Mouse (Mus musculus) hindbrain, embryonic 13.5 days (tissue): ENCODE data around the gene Usf1. TPM values are rescaled to one million over a fixed set of nuclear protein-coding genes. Genes with fewer than 3 reads are reported as not detected.

Source experiments
- ATAC-seq: fragments of 200-750 bp; cut with Nextera tagmentation; 2 replicates; pipeline ENCODE4 v1.8.0; 2017; ENCODE audit warnings: moderate TSS enrichment; ENCODE audit not compliant: low FRiP score
- H3K27ac ChIP-seq: fragments of 300-500 bp; sonication (generic); 2 replicates; pipeline ENCODE4 v1.5.1; 2015; ENCODE audit warnings: inconsistent platforms, mild to moderate bottlenecking, moderate library complexity
- H3K27me3 ChIP-seq: fragments of 300-500 bp; sonication (generic); 2 replicates; pipeline ENCODE4 v1.6.1; 2015; ENCODE audit warnings: mild to moderate bottlenecking, inconsistent platforms
- H3K36me3 ChIP-seq: fragments of 300-500 bp; sonication (generic); 2 replicates; pipeline ENCODE4 v1.6.1; 2015; ENCODE audit warnings: mild to moderate bottlenecking, inconsistent platforms
- H3K4me1 ChIP-seq: fragments of 300-500 bp; sonication (generic); replicated peaks from 2 replicates; pipeline ENCODE4 v1.6.1; 2015; ENCODE audit warnings: inconsistent platforms
- H3K4me2 ChIP-seq: fragments of 300-500 bp; sonication (generic); 2 replicates; pipeline ENCODE4 v1.6.1; 2015; ENCODE audit warnings: inconsistent platforms, mild to moderate bottlenecking, moderate library complexity
- H3K4me3 ChIP-seq: fragments of 300-500 bp; sonication (generic); 2 replicates; pipeline ENCODE4 v1.5.1; 2015; ENCODE audit warnings: mild to moderate bottlenecking, inconsistent platforms
- H3K9ac ChIP-seq: fragments of 300-500 bp; sonication (generic); 2 replicates; pipeline ENCODE4 v1.6.1; 2015; ENCODE audit warnings: mild to moderate bottlenecking, inconsistent platforms
- H3K9me3 ChIP-seq: fragments of 300-500 bp; sonication (generic); 2 replicates; pipeline ENCODE4 v1.6.1; 2016; ENCODE audit warnings: inconsistent platforms
- WGBS: fragments of 180-500 bp; shearing (Covaris S2); methylation state at CpG from one replicate; pipeline ENCODE4 v1.1.7; 2015; 5-methylcytosine and 5-hydroxymethylcytosine counted together
- polyA plus RNA-seq: library from polyadenylated mRNA; unstranded; fragments of >200 nt; fragmentation: Nextera tagmentation; extraction: Ambion mirVana; gene quantifications from 2 replicates; pipeline ENCODE4 v1.2.1, GENCODE M21; 2015

Gene Usf1
- polyA plus RNA-seq, 1 experiment from 2014 or later = 209 TPM

DNA sequence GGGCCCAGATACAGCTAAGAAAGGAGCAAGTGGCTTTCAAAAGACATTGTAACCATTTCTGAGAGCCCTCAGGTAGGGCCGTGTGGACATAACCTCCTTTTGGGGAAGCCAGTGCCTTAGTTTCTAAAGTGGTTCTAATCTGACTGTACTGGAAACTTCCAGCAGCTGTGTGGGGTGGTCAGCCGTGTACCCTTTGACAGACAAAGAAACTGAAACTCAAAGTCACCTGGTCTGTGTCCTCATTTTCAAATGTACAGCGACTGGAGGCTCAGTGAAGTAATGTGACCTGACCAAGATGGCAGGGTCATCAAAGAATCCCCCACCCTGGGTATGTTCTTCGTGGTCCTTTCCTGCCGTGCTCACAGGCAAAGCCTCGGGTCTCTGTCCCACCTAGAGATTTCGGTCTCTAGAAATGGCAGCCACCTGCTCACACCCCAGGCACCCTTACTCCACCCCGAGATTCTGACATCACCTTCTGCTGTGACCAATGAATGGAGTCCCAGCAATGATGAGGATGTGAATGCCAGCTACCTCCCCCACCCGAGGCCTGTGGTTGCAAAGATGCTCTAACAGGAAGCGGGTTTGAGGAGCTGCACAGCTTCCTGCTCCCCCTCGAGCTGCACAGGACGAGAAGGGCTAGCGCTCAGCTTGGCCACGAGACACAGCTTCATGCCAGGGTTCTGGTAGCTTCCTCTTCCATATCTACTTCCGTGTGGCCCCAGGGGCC lies 22.6 kb upstream of the Usf1 start, which contains the start of gene Arhgap30:
Gene Arhgap30 (plus strand): TSS at position 579 of the 727 bp plus-strand sequence.
- Histone ChIP-seq H3K27ac (no peak within 1 kb of the TSS), H3K9me3 (no peaks in the 10 kb centered on the region), H3K4me2 (no peak within 1 kb of the TSS), H3K27me3 (no peaks in the 10 kb centered on the region), H3K9ac (no peak within 1 kb of the TSS), H3K36me3 (no peaks in the 10 kb centered on the region), H3K4me1 (peaks cover 3% of the 10 kb centered on the region), H3K4me3 (no peak within 1 kb of the TSS)
- ATAC-seq = no peak
- 80% methylated on average over 15 of the region's 15 CpGs for WGBS

DNA sequence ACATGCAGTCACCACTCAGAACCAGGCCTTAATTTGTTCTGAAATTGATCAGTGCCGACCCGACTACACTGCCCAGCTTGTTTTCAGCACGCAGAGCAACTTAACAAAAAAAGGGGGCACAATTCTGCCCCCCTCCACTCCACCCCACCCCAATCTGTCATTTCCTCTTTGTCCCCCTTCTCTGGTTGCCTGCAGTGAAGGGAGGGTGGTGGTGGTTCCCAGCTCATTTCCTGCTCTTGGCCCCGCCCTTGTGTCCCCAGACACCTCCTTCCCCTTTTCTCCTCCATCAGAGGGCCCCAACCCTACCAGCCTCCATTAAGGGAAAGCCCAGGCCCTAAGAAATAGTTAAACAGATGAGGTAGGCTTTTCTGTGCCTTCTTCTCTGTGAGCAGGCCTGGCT lies 21.0 kb upstream of the Usf1 start:
- no peak overlapping the region for H3K9ac ChIP-seq
- 77% methylated on average over 4 of the region's 4 CpGs for WGBS
- H3K27ac ChIP-seq = no peak overlapping the region
- no peak for ATAC-seq
- H3K4me2 ChIP-seq = no peak overlapping the region
- H3K27me3 ChIP-seq = 0 out of 2 replicates have a peak, but pooled peaks cover 6% of the 10 kb centered on the region
- no peaks in the 10 kb centered on the region for H3K9me3 ChIP-seq
- peaks cover 3% of the 10 kb centered on the region for H3K4me1 ChIP-seq
- no peaks in the 10 kb centered on the region for H3K36me3 ChIP-seq
- H3K4me3 ChIP-seq = no peak overlapping the region

DNA sequence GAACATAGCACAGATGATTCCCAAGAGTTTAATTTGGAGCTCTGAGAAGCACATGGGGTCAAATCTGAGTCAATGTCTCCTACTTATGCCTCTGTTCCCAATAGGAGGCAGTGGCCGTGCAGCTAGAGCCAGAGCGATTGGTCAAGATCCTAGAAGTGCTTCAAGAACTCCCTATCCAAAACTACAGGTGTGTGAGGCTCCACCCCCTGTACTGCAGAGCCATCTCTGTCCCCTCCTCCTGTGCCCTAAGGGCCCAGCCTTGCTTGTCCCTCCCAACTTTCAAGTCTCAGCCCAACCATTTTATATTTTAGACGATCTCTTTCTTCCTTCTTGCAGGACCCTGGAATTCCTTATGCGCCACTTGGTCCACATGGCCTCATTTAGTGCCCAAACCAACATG lies 9.3 kb upstream of the Usf1 start:
- no peak overlapping the region for H3K9ac ChIP-seq
- WGBS = 78% methylated on average over 4 of the region's 4 CpGs

DNA sequence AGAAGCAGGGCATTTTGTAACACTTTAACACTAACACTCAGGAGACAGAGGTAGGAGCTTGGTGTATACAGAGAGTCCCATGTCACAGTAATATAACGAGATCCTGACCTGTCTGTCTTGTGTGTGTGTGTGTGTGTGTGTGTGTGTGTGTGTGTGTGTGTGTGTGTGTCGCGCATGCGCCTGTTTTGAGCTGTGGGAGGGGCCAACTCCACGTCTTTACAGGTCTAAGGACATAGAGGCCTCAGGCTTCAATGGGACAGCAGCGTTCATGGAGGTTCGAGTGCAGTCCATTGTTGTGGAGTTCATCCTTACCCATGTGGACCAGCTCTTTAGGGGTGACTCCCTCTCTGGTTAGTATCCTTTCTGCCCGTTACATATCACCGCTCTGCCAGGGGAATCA lies 8.1 kb upstream of the Usf1 start:
- Histone ChIP-seq H3K27ac (no peak overlapping the region), H3K27me3 (peaks cover 19% of the 10 kb centered on the region), H3K4me3 (no peak overlapping the region), H3K4me2 (no peak overlapping the region), H3K9ac (no peak overlapping the region), H3K4me1 (no peaks in the 10 kb centered on the region), H3K9me3 (no peaks in the 10 kb centered on the region), H3K36me3 (no peaks in the 10 kb centered on the region)
- WGBS = 83% methylated on average over 6 of the region's 9 CpGs
- no peak for ATAC-seq

More for the DNA sequence above, 9.3 kb upstream of the Usf1 start:
- H3K9me3 ChIP-seq = no peaks in the 10 kb centered on the region
- H3K4me2 ChIP-seq = no peak overlapping the region
- H3K27ac ChIP-seq = no peak overlapping the region
- H3K36me3 ChIP-seq = no peaks in the 10 kb centered on the region
- no peaks in the 10 kb centered on the region for H3K4me1 ChIP-seq
- peaks cover 10% of the 10 kb centered on the region for H3K27me3 ChIP-seq
- ATAC-seq = no peak
- no peak overlapping the region for H3K4me3 ChIP-seq

DNA sequence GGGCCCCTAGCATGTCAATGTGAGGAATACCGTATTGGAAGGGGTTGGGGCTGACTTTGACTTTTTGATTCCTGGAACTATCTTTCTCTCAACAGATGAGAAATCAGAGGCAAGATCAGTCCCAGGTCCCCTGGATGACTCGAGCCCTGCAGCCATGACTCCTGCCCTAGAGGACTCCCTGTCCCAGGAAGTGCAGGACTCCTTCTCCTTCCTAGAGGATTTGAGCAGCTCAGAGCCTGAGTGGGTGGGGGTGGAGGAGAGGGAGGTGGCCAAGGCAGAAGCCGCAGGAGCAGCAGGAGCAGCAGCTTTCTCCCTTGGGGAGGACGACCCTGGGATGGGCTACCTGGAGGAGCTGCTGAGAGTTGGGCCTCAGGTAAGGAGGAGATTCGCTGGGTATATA lies 3.9 kb upstream of the Usf1 start:
- 88% methylated on average over 5 of the region's 5 CpGs for WGBS

DNA sequence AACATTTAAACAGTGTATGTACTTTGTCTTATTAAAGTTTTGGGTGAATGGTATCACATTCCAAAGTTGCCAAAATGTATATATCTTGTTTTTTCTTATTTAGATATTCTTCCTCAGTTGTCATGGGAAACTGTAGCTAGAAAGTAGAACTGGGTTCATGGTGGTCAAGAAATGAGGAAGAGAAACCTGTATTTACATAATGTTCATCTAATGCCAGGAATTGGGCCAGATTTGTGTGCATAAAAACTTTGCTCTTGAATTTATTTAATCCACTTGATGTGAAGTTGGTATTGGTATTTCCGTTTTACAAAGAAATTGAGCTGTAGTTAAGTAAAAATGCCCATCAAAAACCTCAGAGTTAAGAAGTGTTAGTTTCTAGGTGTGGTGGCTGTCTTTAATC lies 882 bp upstream of the Usf1 start:
- peaks cover 22% of the 10 kb centered on the region for H3K4me1 ChIP-seq
- no peaks in the 10 kb centered on the region for H3K9me3 ChIP-seq
- ATAC-seq = no peak
- peaks cover 28% of the 10 kb centered on the region for H3K27me3 ChIP-seq
- no peak overlapping the region for H3K27ac ChIP-seq
- 91% methylated on average over 1 of the region's 1 CpGs for WGBS
- H3K9ac ChIP-seq = no peak overlapping the region
- H3K36me3 ChIP-seq = peaks cover 7% of the 10 kb centered on the region
- peak overlapping the region; percentile 92; the same call in 1 of the 2 replicates for H3K4me3 ChIP-seq
- H3K4me2 ChIP-seq = no peak overlapping the region

More for the DNA sequence above, 3.9 kb upstream of the Usf1 start:
- Histone ChIP-seq H3K9ac (no peak overlapping the region), H3K27me3 (peaks cover 33% of the 10 kb centered on the region), H3K4me1 (no peaks in the 10 kb centered on the region), H3K4me3 (no peak overlapping the region), H3K4me2 (no peak overlapping the region), H3K27ac (no peak overlapping the region), H3K36me3 (no peaks in the 10 kb centered on the region), H3K9me3 (no peaks in the 10 kb centered on the region)
- no peak for ATAC-seq

DNA sequence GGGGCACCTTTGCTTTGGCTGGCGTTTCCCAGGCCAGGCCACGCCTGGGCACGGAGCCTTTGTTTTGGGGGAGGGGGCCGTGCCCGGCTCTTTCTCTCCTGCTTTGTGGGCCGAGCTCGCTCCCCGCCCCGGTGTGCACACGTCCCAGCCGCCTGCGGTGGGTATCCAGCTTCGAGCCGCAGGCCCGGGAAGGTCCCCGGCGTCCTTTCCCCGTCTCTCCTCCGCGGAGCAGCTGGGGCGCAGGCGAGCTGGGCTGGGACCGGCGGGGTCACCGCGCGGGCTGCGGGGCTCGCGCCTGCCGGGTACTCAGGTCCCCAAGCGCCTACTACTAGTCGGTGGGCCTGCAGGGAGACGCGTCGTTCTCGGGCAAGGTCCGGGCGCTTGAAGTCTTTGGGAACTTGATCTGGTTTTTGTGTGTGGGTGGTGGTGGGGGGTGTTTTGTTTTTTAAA lies 404 bp downstream of the Usf1 start:
- Histone ChIP-seq H3K27ac (peak overlapping the region; percentile 97), H3K36me3 (peaks cover 20% of the 10 kb centered on the region), H3K9ac (peak overlapping the region; percentile 98), H3K4me2 (peak overlapping the region; percentile 60), H3K4me3 (peak overlapping the region; percentile 92), H3K9me3 (no peaks in the 10 kb centered on the region), H3K27me3 (peaks cover 24% of the 10 kb centered on the region), H3K4me1 (peaks cover 22% of the 10 kb centered on the region)
- WGBS = 0% methylated on average over 39 of the region's 39 CpGs
- peak; percentile 81 for ATAC-seq

DNA sequence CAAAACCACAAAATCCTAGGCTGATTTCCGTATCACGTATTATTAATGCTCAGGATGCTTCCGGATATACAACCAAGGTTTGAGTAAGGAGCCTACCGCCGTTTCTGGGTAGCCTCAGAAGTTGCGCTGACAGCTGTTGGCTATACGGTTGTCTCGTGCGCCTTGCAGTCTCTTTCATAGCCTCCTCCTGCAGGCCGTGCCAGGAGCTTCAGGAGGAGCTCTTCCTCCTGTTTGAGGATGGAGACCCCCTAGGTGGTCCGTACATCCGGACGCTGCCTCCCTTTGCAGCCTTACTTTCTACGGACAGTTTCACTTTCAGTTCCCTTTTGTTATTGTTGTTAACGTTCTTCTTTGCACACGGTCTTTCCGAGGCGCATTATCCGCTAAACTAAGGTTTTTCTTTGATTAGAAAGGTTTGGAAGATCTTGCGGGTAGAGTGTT lies 908 bp downstream of the Usf1 start:
- Histone ChIP-seq H3K9me3 (no peaks in the 10 kb centered on the region), H3K27me3 (peaks cover 23% of the 10 kb centered on the region), H3K36me3 (peaks cover 25% of the 10 kb centered on the region), H3K4me2 (peak overlapping the region; percentile 60), H3K4me1 (peaks cover 22% of the 10 kb centered on the region), H3K9ac (peak overlapping the region; percentile 98), H3K4me3 (peak overlapping the region; percentile 92), H3K27ac (peak overlapping the region; percentile 97)
- 2% methylated on average over 20 of the region's 20 CpGs for WGBS
- peak; percentile 29 for ATAC-seq

DNA sequence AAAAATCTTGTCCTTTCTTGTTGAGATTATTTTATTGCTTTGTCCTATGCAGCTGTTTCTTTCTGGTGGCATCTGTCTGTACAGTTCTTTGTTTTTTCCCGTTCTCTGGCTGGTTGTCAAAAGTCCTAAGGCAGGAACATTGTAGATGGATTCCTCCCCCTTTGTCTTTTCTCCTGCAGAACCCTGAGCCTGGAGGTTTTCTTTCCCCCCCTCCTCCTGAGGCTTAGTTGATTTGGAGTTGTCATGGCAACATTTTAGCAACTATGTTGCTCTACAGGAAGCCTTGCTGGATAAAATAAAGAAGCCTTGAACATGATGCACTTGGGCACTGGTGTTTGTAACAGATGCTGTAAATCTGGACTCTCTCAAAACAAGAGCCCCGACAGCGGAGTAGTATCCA lies 1.3 kb downstream of the Usf1 start:
- peak overlapping the region; percentile 60 for H3K4me2 ChIP-seq
- 25% methylated on average over 3 of the region's 3 CpGs for WGBS
- peaks cover 22% of the 10 kb centered on the region for H3K4me1 ChIP-seq
- peak overlapping the region; percentile 97 for H3K27ac ChIP-seq
- H3K4me3 ChIP-seq = peak overlapping the region; percentile 92
- peaks cover 20% of the 10 kb centered on the region for H3K27me3 ChIP-seq
- no peaks in the 10 kb centered on the region for H3K9me3 ChIP-seq
- peak overlapping the region; percentile 98 for H3K9ac ChIP-seq
- ATAC-seq = 0 out of 2 replicates have a peak, but pooled peaks have one; percentile 9
- H3K36me3 ChIP-seq = peaks cover 29% of the 10 kb centered on the region

DNA sequence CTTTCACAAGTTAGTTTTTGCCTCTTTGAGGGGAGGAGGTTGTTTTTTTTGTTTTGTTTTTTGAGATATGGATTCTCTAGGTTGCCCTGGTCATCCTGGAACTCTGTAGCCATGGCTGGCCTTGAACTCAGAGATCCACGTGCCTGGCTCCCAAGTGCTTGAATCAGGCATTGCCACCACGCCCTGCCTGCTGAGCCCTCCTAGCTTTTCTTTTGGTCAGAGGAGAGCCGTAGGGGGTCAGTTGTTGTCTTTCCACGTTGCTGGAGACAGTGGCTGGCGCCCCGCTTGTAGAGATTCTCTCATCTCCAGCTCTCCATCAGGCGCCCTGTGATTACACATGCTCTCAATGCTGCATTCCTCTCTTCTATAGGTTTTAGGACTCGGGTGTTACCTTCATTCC lies 2.5 kb downstream of the Usf1 start:
- Histone ChIP-seq H3K4me2 (peak overlapping the region; percentile 60), H3K36me3 (peaks cover 40% of the 10 kb centered on the region), H3K4me1 (peaks cover 22% of the 10 kb centered on the region), H3K9ac (0 out of 2 replicates have a peak overlapping the region, but pooled peaks have one; percentile 36), H3K4me3 (peak overlapping the region; percentile 92), H3K27me3 (peaks cover 8% of the 10 kb centered on the region), H3K9me3 (no peaks in the 10 kb centered on the region), H3K27ac (no peak overlapping the region)
- WGBS = 73% methylated on average over 8 of the region's 8 CpGs
- ATAC-seq = no peak

DNA sequence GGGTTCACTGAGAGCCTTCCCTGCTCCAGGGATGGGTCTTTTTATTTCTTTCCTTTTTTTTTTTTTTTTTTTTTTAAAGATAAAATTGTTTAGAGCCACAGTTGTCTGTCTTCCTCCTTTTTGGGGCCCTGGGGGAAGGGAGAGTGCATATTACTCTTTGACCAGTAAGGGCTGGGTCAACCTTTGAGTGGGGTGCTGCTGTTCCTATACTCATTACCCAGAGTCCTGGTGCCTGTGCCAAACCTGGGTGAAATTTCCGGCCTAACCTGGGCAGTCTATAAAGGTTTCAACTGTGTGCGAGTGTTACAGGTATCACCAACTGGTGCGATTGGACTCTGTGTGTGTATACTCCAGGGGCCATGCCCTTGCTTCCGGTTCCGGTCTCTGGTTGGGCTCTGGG lies 7.5 kb downstream of the Usf1 start, which contains the start of gene Tstd1:
Gene Tstd1 (plus strand): TSS at position 213 of the 400 bp plus-strand sequence.
- Histone ChIP-seq H3K4me1 (peaks cover 19% of the 10 kb centered on the region), H3K27ac (peak within 1 kb of the TSS; percentile 52), H3K9ac (peak within 1 kb of the TSS; percentile 29; the same call in 1 of the 2 replicates), H3K36me3 (peaks cover 68% of the 10 kb centered on the region), H3K27me3 (no peaks in the 10 kb centered on the region), H3K4me3 (no peak within 1 kb of the TSS), H3K4me2 (no peak within 1 kb of the TSS), H3K9me3 (no peaks in the 10 kb centered on the region)
- 90% methylated on average over 5 of the region's 5 CpGs for WGBS
- peak; percentile 10; the same call in 1 of the 2 replicates for ATAC-seq

DNA sequence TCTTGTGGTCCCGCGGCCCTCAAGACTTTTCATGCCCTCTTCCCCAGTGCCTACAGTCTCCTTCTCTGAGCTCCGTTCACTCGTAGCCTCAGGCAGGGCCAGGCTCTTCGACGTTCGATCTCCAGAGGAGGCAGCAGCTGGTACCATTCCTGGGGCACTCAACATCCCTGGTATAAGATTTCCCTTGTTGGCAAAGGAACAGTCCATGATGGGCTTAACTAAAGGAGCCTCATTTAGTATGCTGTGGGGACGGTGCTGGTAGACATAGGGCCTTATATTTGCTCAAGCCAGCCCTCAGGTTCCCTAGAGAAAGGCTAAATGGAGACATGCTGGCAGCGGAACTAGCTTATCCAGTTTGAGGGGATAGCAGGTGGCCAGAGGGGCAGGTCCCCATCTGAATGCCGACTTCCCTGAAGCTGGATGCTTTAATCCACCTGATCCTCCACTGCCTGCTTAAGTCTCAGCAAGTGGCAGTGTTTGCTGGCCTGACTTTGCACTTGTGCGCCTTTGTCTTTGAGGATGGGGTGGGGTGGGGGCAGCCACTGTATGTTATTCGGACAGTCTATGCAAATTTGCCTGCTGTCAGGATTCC lies 8.3 kb downstream of the Usf1 start:
- no peaks in the 10 kb centered on the region for H3K9me3 ChIP-seq
- H3K36me3 ChIP-seq = peaks cover 65% of the 10 kb centered on the region
- H3K4me3 ChIP-seq = no peak overlapping the region
- peak overlapping the region; percentile 52 for H3K27ac ChIP-seq
- no peak overlapping the region for H3K4me2 ChIP-seq
- ATAC-seq = peak; percentile 58
- peaks cover 11% of the 10 kb centered on the region for H3K4me1 ChIP-seq
- no peaks in the 10 kb centered on the region for H3K27me3 ChIP-seq
- H3K9ac ChIP-seq = peak overlapping the region; percentile 29; the same call in 1 of the 2 replicates
- 45% methylated on average over 12 of the region's 12 CpGs for WGBS
